In genomic region chr16:91646681-91647419, GRCm38 (mm10) we compare ENCODE assay signal across 7 mouse cellular contexts. TPM values are rescaled to one million over a fixed set of nuclear protein-coding genes. Genes with fewer than 3 reads are reported as not detected.
DNase-seq lines count a peak whose midpoint lies in the region; ATAC-seq lines count a peak whose summit lies in the region.

TSS of gene Gart (minus strand) at chr16:91646952.

- WGBS in embryonic facial prominence, embryonic 11.5 days = under 1% methylated on average over 59 of the region's 59 CpGs
- WGBS in limb, embryonic 11.5 days = under 1% methylated on average over 59 of the region's 59 CpGs
- WGBS in midbrain, embryonic 14.5 days = under 1% methylated on average over 59 of the region's 59 CpGs

- no peaks in the 10 kb centered on the region for H3K9me3 ChIP-seq in embryonic facial prominence, embryonic 11.5 days (replicated peaks; ENCODE audit: control insufficient read depth, low read length)
- H3K9me3 ChIP-seq in limb, embryonic 11.5 days (ENCODE audit: control insufficient read depth, low read length) = no peaks in the 10 kb centered on the region
- H3K9me3 ChIP-seq in midbrain, embryonic 14.5 days (ENCODE audit: control insufficient read depth, low read length) = no peaks in the 10 kb centered on the region

- ATAC-seq in embryonic facial prominence, embryonic 11.5 days (replicated peaks; ENCODE audit: insufficient number of reproducible peaks, low FRiP score, low TSS enrichment, low read depth) = peak; percentile 91
- peak; percentile 83 for ATAC-seq in limb, embryonic 11.5 days (ENCODE audit: insufficient number of reproducible peaks, low FRiP score, low TSS enrichment, low read depth)
- ATAC-seq in midbrain, embryonic 14.5 days (ENCODE audit: low FRiP score, low TSS enrichment) = peak; percentile 87

- DNase-seq in adrenal gland, postnatal 14 days = peak; percentile 98
- peak; percentile 94 for DNase-seq in embryonic facial prominence, embryonic 11.5 days (ENCODE audit: low spot score)
- peak; percentile 100 for DNase-seq in heart, adult 11 months
- peak; percentile 94 for DNase-seq in kidney, adult 18-20 months
- peak; percentile 93 for DNase-seq in limb, embryonic 11.5 days (ENCODE audit: low spot score)
- DNase-seq in midbrain, embryonic 14.5 days = peak; percentile 95
- peak; percentile 89 to 92 for DNase-seq in spleen, adult 18-20 months

- H3K36me3 ChIP-seq in embryonic facial prominence, embryonic 11.5 days (replicated peaks; ENCODE audit: control insufficient read depth, insufficient read depth, low read depth, low read length) = no peaks in the 10 kb centered on the region; the same call in 1 of the 2 replicates
- peaks cover 10% of the 10 kb centered on the region; the same call in 1 of the 2 replicates for H3K36me3 ChIP-seq in limb, embryonic 11.5 days (ENCODE audit: control insufficient read depth, insufficient read depth, low read length)
- peaks cover 15% of the 10 kb centered on the region for H3K36me3 ChIP-seq in midbrain, embryonic 14.5 days (ENCODE audit: control insufficient read depth, insufficient read depth, low read length)

- H3K27me3 ChIP-seq in embryonic facial prominence, embryonic 11.5 days (ENCODE audit: control insufficient read depth, insufficient read depth, low read length) = no peaks in the 10 kb centered on the region
- H3K27me3 ChIP-seq in limb, embryonic 11.5 days (ENCODE audit: control insufficient read depth, insufficient read depth, low read length) = no peaks in the 10 kb centered on the region
- H3K27me3 ChIP-seq in midbrain, embryonic 14.5 days (ENCODE audit: control insufficient read depth, insufficient read depth, low read length) = no peaks in the 10 kb centered on the region

- peak within 1 kb of the TSS; percentile 96 for H3K27ac ChIP-seq in embryonic facial prominence, embryonic 11.5 days (replicated peaks; ENCODE audit: low read depth, low read length)
- H3K27ac ChIP-seq in limb, embryonic 11.5 days (replicated peaks; ENCODE audit: low read depth, low read length) = peak within 1 kb of the TSS; percentile 85
- H3K27ac ChIP-seq in midbrain, embryonic 14.5 days (replicated peaks; ENCODE audit: low read depth, low read length) = peak within 1 kb of the TSS; percentile 97

- no peaks in the 10 kb centered on the region for H3K4me1 ChIP-seq in embryonic facial prominence, embryonic 11.5 days (ENCODE audit: control insufficient read depth, insufficient read depth, low read length)
- 0 out of 2 replicates have a peak, but pooled peaks cover 3% of the 10 kb centered on the region for H3K4me1 ChIP-seq in limb, embryonic 11.5 days (ENCODE audit: control insufficient read depth, insufficient read depth, low read length)
- H3K4me1 ChIP-seq in midbrain, embryonic 14.5 days (ENCODE audit: control insufficient read depth, insufficient read depth, low read length) = peaks cover 17% of the 10 kb centered on the region

- peak within 1 kb of the TSS; percentile 85 for H3K9ac ChIP-seq in embryonic facial prominence, embryonic 11.5 days (replicated peaks; ENCODE audit: low read length)
- H3K9ac ChIP-seq in limb, embryonic 11.5 days (ENCODE audit: low read length) = peak within 1 kb of the TSS; percentile 85
- peak within 1 kb of the TSS; percentile 84 for H3K9ac ChIP-seq in midbrain, embryonic 14.5 days (replicated peaks; ENCODE audit: low read length)

- H3K4me3 ChIP-seq in embryonic facial prominence, embryonic 11.5 days (ENCODE audit: low read depth, low read length) = peak within 1 kb of the TSS; percentile 85
- H3K4me3 ChIP-seq in limb, embryonic 11.5 days (ENCODE audit: low read depth, low read length) = peak within 1 kb of the TSS; percentile 76
- peak within 1 kb of the TSS; percentile 61 for H3K4me3 ChIP-seq in midbrain, embryonic 14.5 days (replicated peaks; ENCODE audit: low read depth, low read length)

- peak within 1 kb of the TSS; percentile 87 for H3K4me2 ChIP-seq in embryonic facial prominence, embryonic 11.5 days (ENCODE audit: low read depth, low read length)
- peak within 1 kb of the TSS; percentile 79 for H3K4me2 ChIP-seq in limb, embryonic 11.5 days (ENCODE audit: low read depth, severe bottlenecking)
- H3K4me2 ChIP-seq in midbrain, embryonic 14.5 days (ENCODE audit: low read length) = peak within 1 kb of the TSS; percentile 98

RNA-seq across cellular contexts. Expression of gene Gart, which starts in this region (rescaled TPM):
- 96.7 and 98.3 TPM in 2 replicates for total RNA-seq in adrenal gland, postnatal 14 days (2021)
- 113 and 117 TPM in 2 replicates for polyA plus RNA-seq in embryonic facial prominence, embryonic 11.5 days (2014; fragmentation: Nextera tagmentation; extraction: Ambion mirVana)
- polyA plus RNA-seq in limb, embryonic 11.5 days (2014; fragmentation: Nextera tagmentation; extraction: Ambion mirVana) = 131 and 143 TPM in 2 replicates
- 42.8 and 64.2 TPM in 2 replicates for polyA plus RNA-seq in midbrain, embryonic 14.5 days (2014; fragmentation: Nextera tagmentation; extraction: Ambion mirVana)

Comparison
In these comparisons a context has a peak if more than half of its experiments do, and no peak if none do; other contexts are left out.
1. Peak in every context shown above with its lines: DNase-seq, ATAC-seq, H3K4me3 ChIP-seq and H3K27ac ChIP-seq.